Mouse (Mus musculus): Measurements from ENCODE around the gene Pde7b.

- TF ChIP-seq CTCF (IDR thresholded peaks at IDR 0.05; ENCODE audit: low read depth), result peak; percentile 46; the same call in 1 of the 2 replicates
- TF ChIP-seq EP300 (optimal IDR thresholded peaks at IDR 0.05), result no peak
Observed at GRCm38 (mm10) chr10:20503265-20504025, 221.4 kb downstream of the Pde7b start.
